Mouse (Mus musculus): Measurements from ENCODE around the gene Adap1.

The Adap1 gene

DNA sequence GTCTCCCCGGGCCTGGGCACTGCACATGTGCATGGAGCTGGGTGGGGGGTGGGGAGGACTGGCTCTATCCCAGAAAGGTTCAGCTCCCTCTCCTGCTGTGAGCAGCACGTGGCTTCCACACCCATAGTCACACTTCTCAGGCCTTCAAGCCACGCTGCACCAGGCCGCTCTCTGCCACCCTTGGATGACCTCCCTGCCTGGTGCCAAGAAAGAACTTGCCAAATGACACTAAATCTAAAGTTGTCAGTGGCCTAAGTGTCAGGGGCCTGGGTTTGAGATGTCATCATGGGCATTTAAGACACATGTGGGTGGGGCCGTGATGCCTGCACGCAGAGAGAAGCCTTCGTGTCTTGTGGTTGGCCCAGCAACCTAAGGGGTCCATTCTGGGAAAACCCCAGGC is 5.0 kb downstream of the Adap1 start:
- DNase-seq: peak; percentile 84

- DNase-seq: no peak
Observed at GRCm38 (mm10) chr5:139317751-139318504, 7.5 kb downstream of the Adap1 start.

DNA sequence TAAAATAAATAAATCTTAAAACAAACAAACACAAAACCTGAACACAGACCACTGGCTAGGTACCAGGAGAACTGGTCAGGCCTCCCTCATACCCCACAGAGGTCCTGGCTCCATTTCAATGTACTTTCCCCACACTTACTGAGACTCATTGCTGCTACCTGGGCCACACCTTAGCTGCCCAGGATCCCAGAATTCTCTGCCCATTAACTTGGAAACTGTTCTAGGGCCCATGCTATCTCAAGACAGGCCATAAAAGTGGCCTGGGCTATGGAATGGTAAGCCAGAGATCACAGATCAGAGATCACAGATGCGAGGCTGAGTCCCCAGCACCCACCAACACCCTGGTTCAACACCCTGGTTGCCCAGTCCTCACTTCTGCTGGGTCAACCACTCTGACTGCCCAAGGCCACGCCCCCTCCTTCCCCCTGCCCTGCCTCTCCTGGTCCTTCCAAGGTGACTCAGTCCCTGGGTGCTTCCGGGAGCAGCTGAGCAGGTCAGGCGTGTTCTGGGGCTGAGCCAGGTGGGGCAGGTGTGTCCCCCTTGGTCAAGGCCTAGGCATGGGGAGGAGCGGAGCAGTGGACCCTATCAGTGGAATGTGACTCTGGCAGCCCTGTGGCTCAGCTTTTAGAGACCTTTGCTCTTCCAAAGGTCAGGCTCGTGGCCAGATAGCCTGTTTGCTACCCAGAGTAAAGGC is 8.3 kb downstream of the Adap1 start:
- peak; percentile 99 for DNase-seq

DNA sequence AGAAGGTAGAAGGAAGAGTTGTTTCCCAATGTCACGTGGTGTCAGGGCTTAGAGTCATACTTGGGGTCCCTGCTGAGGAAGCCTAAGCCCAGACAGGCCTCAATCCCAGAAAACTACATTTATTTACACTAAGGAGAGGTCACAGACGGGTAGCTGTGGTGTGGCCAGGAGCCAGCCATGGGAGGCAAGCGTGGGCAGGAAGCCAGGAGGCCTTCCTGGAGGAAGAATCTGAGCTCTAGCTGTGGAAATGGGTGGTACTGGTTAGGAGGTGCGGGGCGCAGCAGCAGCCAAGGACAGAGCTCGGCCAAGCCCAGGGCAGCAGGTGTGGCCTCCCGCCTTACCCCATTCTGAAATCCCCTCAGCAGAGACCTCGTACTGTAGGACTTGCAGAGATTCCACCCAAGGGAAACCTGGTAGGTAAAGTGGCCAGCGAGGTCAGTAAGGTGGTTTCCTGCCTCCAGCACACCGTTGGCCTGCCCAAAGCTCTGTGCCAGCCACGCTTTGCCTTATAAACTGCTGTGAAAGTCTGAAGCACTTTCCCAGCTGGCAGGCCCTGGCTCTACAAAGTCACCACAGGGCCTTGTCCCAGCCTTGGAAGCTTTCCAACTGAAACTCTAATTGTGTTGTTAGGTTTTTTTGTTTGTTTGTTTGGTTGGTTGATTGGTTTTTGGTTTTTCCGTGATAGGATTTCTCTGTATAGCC is 10.3 kb downstream of the Adap1 start:
- peak; percentile 64 for DNase-seq

DNA sequence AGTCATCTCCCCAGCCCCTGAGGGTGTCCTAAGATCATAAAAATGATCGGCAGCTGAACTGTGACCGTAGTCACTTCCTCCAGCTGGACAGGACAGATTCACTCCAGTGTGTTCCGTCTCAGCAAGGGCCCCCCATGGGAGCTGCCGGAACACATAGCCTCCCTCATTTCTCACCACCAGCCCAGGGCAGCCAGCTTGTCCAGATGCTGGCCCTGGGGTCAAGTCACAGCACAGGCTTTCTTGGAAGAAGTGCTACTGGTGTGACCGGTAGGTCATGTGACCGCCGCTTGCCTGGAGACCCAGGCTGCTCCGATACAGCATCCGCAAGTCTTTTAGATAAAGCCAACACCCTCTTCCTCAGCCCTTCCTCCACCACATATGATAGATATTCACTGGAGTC is 11.9 kb downstream of the Adap1 start:
- no peak for DNase-seq

DNA sequence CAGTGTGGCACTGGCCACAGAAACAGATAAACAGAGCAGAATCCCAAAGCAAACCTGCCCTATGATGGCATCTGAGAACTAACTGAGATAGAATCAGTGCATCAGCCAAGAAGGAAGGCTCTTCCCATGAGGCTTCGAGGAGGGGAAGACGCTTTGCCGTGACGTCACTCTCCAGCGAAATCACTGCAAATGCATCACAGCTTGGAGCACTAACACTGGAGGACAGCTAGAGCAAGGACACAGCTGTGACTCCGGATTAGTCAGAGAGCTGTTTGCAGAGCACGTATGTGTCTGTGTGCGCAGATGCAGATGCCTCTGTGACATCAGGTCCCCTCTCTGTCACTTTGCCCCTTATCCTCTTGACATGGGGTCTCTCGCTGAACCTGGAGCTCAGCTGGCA is 13.6 kb downstream of the Adap1 start:
- DNase-seq: no peak

DNA sequence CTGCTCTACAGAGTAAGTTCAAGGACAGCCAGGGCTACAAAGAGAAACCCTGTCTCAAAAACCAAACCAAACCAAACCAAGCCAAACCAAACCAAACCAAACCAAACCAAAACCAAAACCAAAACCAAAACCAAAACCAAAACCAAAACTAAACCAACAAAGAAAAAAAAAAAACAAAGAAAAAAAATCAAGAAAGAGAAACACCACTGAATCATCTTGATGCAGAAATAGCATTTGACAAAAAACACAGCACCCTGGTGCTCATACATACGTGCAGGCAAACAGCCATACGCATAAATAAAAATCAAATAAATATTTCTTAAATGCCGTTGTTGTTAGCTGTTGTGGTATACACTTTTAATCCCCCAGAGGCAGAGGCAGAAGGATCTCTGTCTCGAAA is 14.9 kb downstream of the Adap1 start:
- DNase-seq: no peak

DNA sequence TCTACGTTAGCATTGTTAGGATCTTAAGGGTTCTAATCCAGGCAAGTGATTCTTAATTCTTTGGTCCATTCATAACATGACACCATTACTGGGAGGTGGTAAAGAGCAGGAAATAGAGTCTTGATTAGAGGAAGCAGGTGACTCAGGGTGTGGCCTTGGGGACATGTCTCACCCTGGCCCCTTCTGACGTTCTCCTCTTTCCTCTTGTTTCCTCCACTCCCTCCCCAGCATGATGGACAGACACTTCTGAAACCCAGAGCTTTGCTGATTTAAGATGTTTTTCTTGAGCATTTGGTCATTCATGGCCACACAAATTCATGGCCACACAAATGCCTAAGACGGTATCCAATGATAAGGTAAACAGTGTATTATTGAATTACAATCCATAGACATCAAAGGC is 15.5 kb downstream of the Adap1 start:
- no peak for DNase-seq

GRCm38 (mm10) chr5:139303646-139304061 is 21.8 kb downstream of the Adap1 start:
- DNase-seq: no peak

DNA sequence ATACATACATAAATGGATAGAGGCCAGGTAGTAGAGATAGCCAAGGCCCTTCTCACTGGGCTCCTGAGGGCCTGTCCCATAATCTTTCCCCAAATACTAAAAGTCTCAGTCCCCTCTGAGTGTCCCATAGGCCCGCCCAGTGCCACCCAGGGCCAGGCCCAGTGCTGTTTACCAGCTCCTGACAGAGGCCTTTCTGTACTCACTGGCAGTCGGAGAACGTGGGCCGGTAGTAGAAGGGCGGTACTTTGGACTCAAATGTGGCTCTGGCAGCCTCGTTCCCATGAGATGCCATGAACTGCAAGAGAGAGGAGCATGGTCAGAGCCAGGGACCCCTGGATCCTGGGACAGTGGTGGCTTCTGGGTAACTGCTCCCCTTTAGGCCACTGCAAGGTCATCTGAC is 23.3 kb downstream of the Adap1 start:
- no peak for DNase-seq

DNA sequence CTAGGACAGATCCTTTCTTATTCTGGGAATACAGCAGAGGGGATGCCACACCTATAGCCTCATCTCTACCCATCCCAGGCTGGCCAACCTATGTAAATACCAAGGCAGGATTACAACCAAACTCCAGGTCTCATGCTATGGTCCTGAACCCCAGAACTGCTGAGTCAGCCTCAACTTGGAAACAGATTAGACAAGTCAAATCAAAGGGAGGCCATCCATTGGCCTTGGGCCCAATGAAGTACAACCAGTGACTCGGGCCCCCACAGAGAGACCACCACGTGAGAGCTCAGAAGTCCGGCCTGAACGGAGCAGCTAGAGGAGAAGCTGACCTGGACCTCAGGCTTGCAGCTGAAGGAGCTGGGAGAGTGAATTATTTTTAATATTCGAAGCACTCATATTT is 27.7 kb downstream of the Adap1 start:
- DNase-seq: no peak

- DNase-seq: no peak
Observed at GRCm38 (mm10) chr5:139297092-139297491, 28.3 kb downstream of the Adap1 start.

GRCm38 (mm10) chr5:139294089-139294488 is 31.3 kb downstream of the Adap1 start:
- DNase-seq: no peak

DNA sequence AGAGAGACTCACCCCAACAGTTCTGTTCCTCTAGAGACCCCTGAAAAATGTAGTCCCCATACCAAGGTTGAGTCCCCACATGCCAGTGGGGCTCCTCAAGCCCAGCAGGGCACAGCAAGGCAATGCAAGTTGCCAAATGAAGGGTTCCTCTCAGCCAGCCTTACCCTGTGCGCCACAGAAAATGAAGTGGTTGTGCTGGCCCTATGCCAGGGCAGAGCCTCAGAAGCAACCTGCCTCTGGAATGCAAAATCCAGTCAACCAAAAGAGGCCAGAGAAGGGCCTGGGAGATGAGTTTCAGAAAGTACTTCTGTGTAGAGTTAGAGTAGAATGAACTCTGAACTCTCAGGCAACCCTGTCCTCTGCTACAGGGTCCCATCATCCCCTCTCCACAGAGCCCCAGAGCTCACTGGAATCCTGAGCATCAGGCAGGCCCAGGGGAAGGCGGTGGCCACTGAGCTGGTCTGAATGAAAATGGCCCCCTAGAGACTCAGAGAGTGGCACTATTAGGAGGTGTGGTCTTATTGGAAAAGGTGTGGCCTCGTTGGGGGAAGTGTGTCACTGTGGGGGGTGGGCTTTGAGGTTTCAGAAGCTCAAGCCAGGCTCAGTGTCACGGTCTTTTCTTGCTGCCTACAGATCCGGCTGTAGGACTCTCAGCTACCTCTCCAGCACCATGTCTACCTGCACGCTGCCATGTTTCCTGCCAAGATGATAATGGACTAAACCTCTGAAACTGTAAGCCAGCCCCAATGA is 33.4 kb downstream of the Adap1 start:
- peak; percentile 50 for DNase-seq

GRCm38 (mm10) chr5:139290467-139291259 is 34.8 kb downstream of the Adap1 start:
- DNase-seq: no peak

DNA sequence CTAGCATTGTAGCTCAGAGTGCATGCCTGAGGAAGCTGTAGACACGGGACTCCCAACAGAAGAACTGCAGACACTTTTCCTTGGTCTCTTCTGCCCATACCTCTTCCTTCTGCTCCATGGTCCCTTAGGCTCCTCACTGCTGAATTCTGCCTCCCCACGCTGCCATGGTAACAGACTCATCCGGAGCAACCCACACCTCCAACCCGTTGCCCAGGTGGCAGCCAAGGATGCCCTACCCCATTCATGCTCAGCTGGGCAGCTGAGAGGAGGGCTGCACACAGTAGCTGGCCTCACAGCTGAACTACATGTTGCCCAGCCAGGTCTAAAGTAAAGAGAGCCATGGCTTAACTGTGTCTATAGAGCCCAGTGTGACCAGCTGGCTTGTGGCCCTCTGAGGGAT is 36.8 kb downstream of the Adap1 start:
- DNase-seq: no peak

- DNase-seq: no peak
Observed at GRCm38 (mm10) chr5:139287787-139288186, 37.6 kb downstream of the Adap1 start.

GRCm38 (mm10) chr5:139287099-139287498 is 38.3 kb downstream of the Adap1 start:
- DNase-seq: no peak

GRCm38 (mm10) chr5:139286142-139286941 is 39.1 kb downstream of the Adap1 start:
- no peak for DNase-seq

DNA sequence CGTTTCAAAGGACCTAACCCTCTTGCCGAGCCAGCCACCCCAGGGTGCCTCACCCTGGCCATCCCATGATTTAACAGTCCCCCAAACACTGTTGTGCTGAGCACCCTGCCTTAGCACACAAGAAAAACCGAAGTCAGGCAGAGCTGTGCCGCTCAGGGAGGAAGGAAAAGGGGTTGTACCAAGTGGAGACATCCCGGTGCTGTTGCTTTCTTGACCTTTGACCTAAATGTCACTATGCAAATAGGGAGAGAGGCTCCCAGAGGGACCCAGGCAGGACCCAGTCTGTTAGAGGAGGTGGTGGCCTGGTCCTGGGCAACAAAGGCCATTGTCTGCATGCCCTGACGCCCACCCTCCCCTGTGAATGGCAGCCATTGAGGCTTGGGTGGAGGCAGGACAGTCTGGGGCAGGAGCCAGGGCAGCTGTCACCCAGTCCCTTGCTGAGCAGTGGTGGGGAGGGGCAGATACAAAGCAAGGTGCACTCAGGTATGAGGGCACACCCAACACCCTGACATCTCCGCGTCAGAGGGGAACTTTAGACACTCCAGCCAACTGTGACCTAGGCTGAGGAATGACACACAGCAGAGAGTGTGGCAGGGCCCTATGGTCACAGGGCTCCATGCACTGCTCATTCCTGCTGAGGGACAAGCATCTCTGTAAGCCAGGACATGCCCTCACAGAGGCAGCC is 39.9 kb downstream of the Adap1 start:
- no peak for DNase-seq
